Mouse (Mus musculus) brain, embryonic 14.5 days (tissue): ENCODE measurements around the gene Fam104a.

Source experiments
- CTCF ChIP-seq: fragments of 200-500 bp; IDR thresholded peaks from 2 replicates; pipeline ENCODE4 v1.5.1; 2012; ENCODE audit warnings: inconsistent platforms, mild to moderate bottlenecking, moderate library complexity, borderline replicate concordance; ENCODE audit not compliant: insufficient read depth, insufficient read length; ENCODE audit errors: extremely low read depth
- POLR2A ChIP-seq: fragments of 200-500 bp; IDR thresholded peaks from 2 replicates; pipeline ENCODE4 v1.6.1; 2012; ENCODE audit warnings: mild to moderate bottlenecking, inconsistent platforms, borderline replicate concordance; ENCODE audit not compliant: poor library complexity, insufficient read depth, insufficient read length, severe bottlenecking; ENCODE audit errors: extremely low read depth

DNA sequence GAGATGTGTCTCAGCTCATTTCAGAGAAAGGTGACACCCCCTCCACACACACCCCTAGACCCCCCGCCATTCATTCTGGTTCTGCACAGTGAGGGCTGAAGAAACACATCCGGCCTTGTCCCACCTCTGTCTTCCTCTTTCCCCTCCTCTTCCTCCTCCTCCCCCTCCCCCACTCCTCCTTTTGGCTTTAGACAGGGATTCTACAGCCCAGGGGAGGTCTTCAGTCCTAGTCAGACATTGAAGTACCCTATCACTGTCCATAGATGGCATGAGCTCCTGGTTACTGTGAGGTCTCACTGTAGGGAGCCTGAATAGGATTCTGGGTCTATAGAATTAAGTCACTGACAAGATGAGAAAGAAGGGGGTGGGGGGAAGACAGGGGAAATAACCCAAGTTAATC lies 63.0 kb downstream of the Fam104a start:
- TF ChIP-seq CTCF (no peak), POLR2A (no peak)
